In genomic region chrX:104201592-104202139, GRCm38 (mm10) we compare ENCODE assay signal across 8 mouse cellular contexts. TPM values are rescaled to one million over a fixed set of nuclear protein-coding genes. Genes with fewer than 3 reads are reported as not detected.
DNase-seq lines count a peak whose midpoint lies in the region; ATAC-seq and TF ChIP-seq lines count a peak whose summit lies in the region.

No protein-coding gene starts in this region.

- H3K9ac ChIP-seq in kidney, embryonic 16.5 days (replicated peaks; ENCODE audit: low read length) = peak overlapping the region; percentile 63; the same call in 1 of the 2 replicates
- H3K9ac ChIP-seq in neural tube, embryonic 14.5 days (replicated peaks; ENCODE audit: low read depth, low read length) = peak overlapping the region; percentile 76

- 26% methylated on average over 19 of the region's 21 CpGs for WGBS in kidney, embryonic 16.5 days
- 28% methylated on average over 19 of the region's 21 CpGs for WGBS in neural tube, embryonic 14.5 days

- H3K27ac ChIP-seq in kidney, embryonic 16.5 days (ENCODE audit: low read length) = no peak overlapping the region
- no peak overlapping the region for H3K27ac ChIP-seq in embryonic fibroblast, embryonic 13.5 days (ENCODE audit: insufficient read depth, low read length)
- H3K27ac ChIP-seq in neural tube, embryonic 14.5 days (ENCODE audit: low read depth, low read length) = peak overlapping the region; percentile 92

- TF ChIP-seq POLR2A in embryonic fibroblast, embryonic 13.5 days (IDR thresholded peaks at IDR 0.05; ENCODE audit: low read depth, low read length) = no peak

- no peaks in the 10 kb centered on the region for H3K36me3 ChIP-seq in kidney, embryonic 16.5 days (ENCODE audit: insufficient read depth, low read length)
- H3K36me3 ChIP-seq in neural tube, embryonic 14.5 days (ENCODE audit: control insufficient read depth, insufficient read depth, low read length) = no peaks in the 10 kb centered on the region

- no peak for TF ChIP-seq CTCF in embryonic fibroblast, embryonic 13.5 days (IDR thresholded peaks at IDR 0.05; ENCODE audit: borderline replicate concordance, insufficient read depth, low read length)

- H3K27me3 ChIP-seq in kidney, embryonic 16.5 days (ENCODE audit: insufficient read depth, low read length) = peaks cover 39% of the 10 kb centered on the region
- peaks cover 3% of the 10 kb centered on the region; the same call in 1 of the 2 replicates for H3K27me3 ChIP-seq in neural tube, embryonic 14.5 days (ENCODE audit: control insufficient read depth, insufficient read depth, low read length)

- peak overlapping the region; percentile 54 for H3K4me3 ChIP-seq in kidney, embryonic 16.5 days (ENCODE audit: low read length)
- H3K4me3 ChIP-seq in embryonic fibroblast, embryonic 13.5 days (ENCODE audit: insufficient read depth, low read length) = peak overlapping the region; percentile 53
- H3K4me3 ChIP-seq in neural tube, embryonic 14.5 days (ENCODE audit: low read depth, low read length) = peak overlapping the region; percentile 56

- H3K9me3 ChIP-seq in kidney, embryonic 16.5 days (ENCODE audit: low read length) = peaks cover 11% of the 10 kb centered on the region; the same call in 1 of the 2 replicates
- H3K9me3 ChIP-seq in neural tube, embryonic 14.5 days (ENCODE audit: control insufficient read depth, low read length) = no peaks in the 10 kb centered on the region

- peak overlapping the region; percentile 69 for H3K4me2 ChIP-seq in kidney, embryonic 16.5 days (replicated peaks; ENCODE audit: low read depth, low read length)
- peak overlapping the region; percentile 49 for H3K4me2 ChIP-seq in neural tube, embryonic 14.5 days (ENCODE audit: low read depth, low read length)

- H3K4me1 ChIP-seq in kidney, embryonic 16.5 days (ENCODE audit: insufficient read depth, low read length) = no peaks in the 10 kb centered on the region
- H3K4me1 ChIP-seq in embryonic fibroblast, embryonic 13.5 days (ENCODE audit: control insufficient read depth, insufficient read depth, low read length) = no peaks in the 10 kb centered on the region
- H3K4me1 ChIP-seq in neural tube, embryonic 14.5 days (ENCODE audit: control insufficient read depth, insufficient read depth, low read length) = no peaks in the 10 kb centered on the region

- peak; percentile 24; the same call in 1 of the 2 replicates for ATAC-seq in kidney, embryonic 16.5 days (ENCODE audit: low FRiP score, low TSS enrichment)
- ATAC-seq in neural tube, embryonic 14.5 days (ENCODE audit: low read depth) = peak; percentile 52; the same call in 1 of the 2 replicates
- ATAC-seq in frontal cortex, adult (ENCODE audit: low TSS enrichment) = no peak

- DNase-seq in kidney, adult 8-10 months = no peak
- peak; percentile 1 to 6 for DNase-seq in kidney, postnatal 4 days
- DNase-seq in adrenal gland, postnatal 25 days = no peak
- DNase-seq in layer of hippocampus, adult 9-11 months = no peak

RNA-seq across cellular contexts. Expression of gene Nexmif, which starts 0.7 kb away (rescaled TPM):
- 1.4 and 1.5 TPM in 2 replicates for polyA plus RNA-seq in kidney, embryonic 16.5 days (2015; fragmentation: Nextera tagmentation; extraction: Ambion mirVana)
- 2.1 and 2.4 TPM in 2 replicates for polyA plus RNA-seq in embryonic fibroblast, embryonic 13.5 days (2011; ENCODE audit: insufficient read length, low read depth, missing spikeins)
- polyA plus RNA-seq in neural tube, embryonic 14.5 days (2014; fragmentation: Nextera tagmentation; extraction: Ambion mirVana) = 16.3 and 19.4 TPM in 2 replicates
- 16.2 and 18.2 TPM in 2 replicates for total RNA-seq in adrenal gland, postnatal 25 days (2021)

Comparison
In these comparisons a context has a peak if more than half of its experiments do, and no peak if none do; other contexts are left out.
1. DNase-seq: peak in kidney, postnatal 4 days (2 of 2); none in kidney, adult 8-10 months (0 of 2), adrenal gland, postnatal 25 days (single experiment) and layer of hippocampus, adult 9-11 months (single experiment).
2. Peak in every context shown above with its lines, with median percentiles within 50 percentile points of each other: H3K4me3 ChIP-seq.